Mouse (Mus musculus) ES-Bruce4 (cell line): ENCODE results near the gene Mecom.

Source experiments
- CTCF ChIP-seq: IDR thresholded peaks from one replicate; pipeline ENCODE4 v1.8.1; 2011; ENCODE audit warnings: low read depth, low read length
- EP300 ChIP-seq: IDR thresholded peaks from 2 replicates; pipeline ENCODE4 v1.6.1; 2011; ENCODE audit warnings: low read depth, low read length; ENCODE audit not compliant: insufficient read depth

GRCm38 (mm10) chr3:30132981-30133380 lies 414.8 kb downstream of the Mecom start:
- TF ChIP-seq CTCF (no peak), EP300 (no peak)
